Mouse (Mus musculus) ES-Bruce4 (cell line): ENCODE results near the gene C130032M10Rik. TPM values are rescaled to one million over a fixed set of nuclear protein-coding genes. Genes with fewer than 3 reads are reported as not detected.
"Not testable (repeated sequence)": the region's sequence is repeated elsewhere in the genome, so short reads cannot be mapped to it uniquely, and the experiment has no call there.

Experiments used
- H3K27ac ChIP-seq: 2 replicates; pipeline ENCODE4 v1.5.1; 2012; ENCODE audit warnings: low read length, inconsistent platforms; ENCODE audit not compliant: insufficient read depth
- H3K27me3 ChIP-seq: 2 replicates; pipeline ENCODE4 v1.6.1; 2012; ENCODE audit warnings: mild to moderate bottlenecking, low read length, inconsistent platforms; ENCODE audit not compliant: control insufficient read depth, poor library complexity, insufficient read depth, severe bottlenecking
- H3K36me3 ChIP-seq: 2 replicates; pipeline ENCODE4 v1.6.1; 2012; ENCODE audit warnings: inconsistent platforms, mild to moderate bottlenecking, low read length, moderate library complexity; ENCODE audit not compliant: control insufficient read depth, poor library complexity, insufficient read depth, severe bottlenecking
- H3K4me1 ChIP-seq: one replicate; pipeline ENCODE4 v1.8.1; 2011; ENCODE audit warnings: low read length; ENCODE audit not compliant: control insufficient read depth, insufficient read depth
- H3K4me3 ChIP-seq: 2 replicates; pipeline ENCODE4 v1.5.1; 2011; ENCODE audit warnings: low read depth, mild to moderate bottlenecking, low read length
- H3K9ac ChIP-seq: 2 replicates; pipeline ENCODE4 v1.6.1; 2012; ENCODE audit warnings: low read depth, mild to moderate bottlenecking, inconsistent platforms; ENCODE audit not compliant: poor library complexity, severe bottlenecking
- H3K9me3 ChIP-seq: replicated peaks from 2 replicates; pipeline ENCODE4 v1.6.1; 2012; ENCODE audit warnings: mild to moderate bottlenecking, low read length, inconsistent platforms; ENCODE audit not compliant: control insufficient read depth, poor library complexity, insufficient read depth, severe bottlenecking
- CTCF ChIP-seq: IDR thresholded peaks from one replicate; pipeline ENCODE4 v1.8.1; 2011; ENCODE audit warnings: low read depth, low read length
- EP300 ChIP-seq: IDR thresholded peaks from 2 replicates; pipeline ENCODE4 v1.6.1; 2011; ENCODE audit warnings: low read depth, low read length; ENCODE audit not compliant: insufficient read depth
- POLR2A ChIP-seq: IDR thresholded peaks from one replicate; pipeline ENCODE4 v1.8.1; 2011; ENCODE audit warnings: low read length; ENCODE audit not compliant: insufficient read depth
- polyA plus RNA-seq: library from polyadenylated mRNA; stranded (reverse); fragments of >200 nt; gene quantifications from 2 replicates; pipeline ENCODE4 v1.2.4, GENCODE M21; 2011; ENCODE audit warnings: low read depth; ENCODE audit not compliant: missing spikeins, insufficient read depth, insufficient read length

Gene C130032M10Rik
- polyA plus RNA-seq, 1 experiment = not detected

DNA sequence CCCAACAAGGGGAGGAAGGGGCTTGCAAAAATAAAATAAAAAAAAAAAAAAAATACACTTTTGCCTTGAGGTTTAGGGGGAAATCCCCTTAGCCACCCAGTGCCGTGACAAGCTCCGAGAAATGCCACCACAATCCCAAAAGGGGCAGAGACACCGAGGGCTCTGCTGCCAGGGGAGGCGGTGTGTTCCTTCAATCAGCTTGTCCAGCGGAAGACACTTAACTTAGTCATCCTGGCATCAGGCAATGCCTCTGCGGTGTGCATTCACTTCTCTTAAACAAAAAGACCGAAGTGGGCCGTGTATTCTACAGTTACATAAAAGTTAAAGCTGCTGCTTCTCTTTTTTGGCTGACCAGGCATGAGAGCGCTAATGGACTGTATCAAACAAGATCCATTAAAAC, 8.1 kb upstream of the C130032M10Rik start:
- Histone ChIP-seq H3K36me3 (peaks cover 44% of the 10 kb centered on the region), H3K4me3 (no peak overlapping the region), H3K4me1 (no peaks in the 10 kb centered on the region), H3K27ac (peak overlapping the region; percentile 22; the same call in 1 of the 2 replicates), H3K27me3 (no peaks in the 10 kb centered on the region), H3K9ac (no peak overlapping the region), H3K9me3 (no peaks in the 10 kb centered on the region)
- TF ChIP-seq CTCF (no peak), POLR2A (no peak), EP300 (no peak)

DNA sequence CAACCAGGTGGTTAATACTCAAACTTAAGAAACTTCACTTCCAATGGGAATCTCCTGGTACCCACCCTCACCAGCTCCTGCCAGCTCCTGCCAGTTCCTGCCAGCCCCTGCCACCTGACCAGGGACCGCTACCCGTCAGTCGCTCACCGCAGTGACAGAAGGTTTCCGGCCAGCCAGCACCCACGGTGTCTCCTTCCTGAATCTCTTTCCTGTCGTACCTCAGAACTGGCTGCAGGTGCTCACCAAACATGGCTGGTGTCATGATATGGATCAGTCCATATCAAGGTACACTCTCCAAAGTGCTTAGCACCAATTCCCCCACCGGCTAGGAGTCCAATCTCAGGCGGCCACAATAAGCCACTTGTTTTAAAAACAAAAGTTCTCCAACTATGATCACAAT, 5.7 kb upstream of the C130032M10Rik start:
- peaks cover 66% of the 10 kb centered on the region for H3K36me3 ChIP-seq
- no peak overlapping the region for H3K27ac ChIP-seq
- H3K9me3 ChIP-seq = no peaks in the 10 kb centered on the region

DNA sequence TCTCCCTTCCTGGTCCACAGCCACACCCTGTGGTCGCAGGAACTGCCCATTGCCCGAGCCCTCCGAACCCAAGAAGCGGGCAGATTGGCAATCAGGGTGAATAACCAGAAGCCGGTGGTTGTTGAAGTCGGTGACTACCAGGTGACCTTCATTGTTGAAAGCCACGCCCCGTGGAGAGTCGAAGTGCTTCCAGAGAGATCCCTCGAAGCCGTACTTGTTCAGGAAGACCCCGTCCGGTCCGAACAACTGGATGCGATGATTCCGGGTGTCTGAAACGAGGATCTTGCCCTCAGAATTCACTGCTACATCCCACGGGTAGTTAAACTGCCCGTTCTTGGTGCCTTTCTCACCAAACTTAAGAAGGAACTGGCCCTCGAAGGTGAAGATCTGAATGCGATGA, 2.7 kb upstream of the C130032M10Rik start:
- H3K36me3 ChIP-seq = peaks cover 62% of the 10 kb centered on the region
- no peak for TF ChIP-seq CTCF
- TF ChIP-seq POLR2A = no peak
- no peak for TF ChIP-seq EP300
- H3K4me3 ChIP-seq = no peak overlapping the region
- no peaks in the 10 kb centered on the region for H3K27me3 ChIP-seq
- peak overlapping the region; percentile 17; the same call in 1 of the 2 replicates for H3K27ac ChIP-seq
- no peaks in the 10 kb centered on the region for H3K9me3 ChIP-seq
- H3K4me1 ChIP-seq = peaks cover 8% of the 10 kb centered on the region
- no peak overlapping the region for H3K9ac ChIP-seq

More for the DNA sequence above, 5.7 kb upstream of the C130032M10Rik start:
- H3K9ac ChIP-seq = no peak overlapping the region
- TF ChIP-seq POLR2A (no peak), EP300 (no peak), CTCF (no peak)
- H3K4me3 ChIP-seq = no peak overlapping the region
- no peaks in the 10 kb centered on the region for H3K27me3 ChIP-seq
- peaks cover 6% of the 10 kb centered on the region for H3K4me1 ChIP-seq

DNA sequence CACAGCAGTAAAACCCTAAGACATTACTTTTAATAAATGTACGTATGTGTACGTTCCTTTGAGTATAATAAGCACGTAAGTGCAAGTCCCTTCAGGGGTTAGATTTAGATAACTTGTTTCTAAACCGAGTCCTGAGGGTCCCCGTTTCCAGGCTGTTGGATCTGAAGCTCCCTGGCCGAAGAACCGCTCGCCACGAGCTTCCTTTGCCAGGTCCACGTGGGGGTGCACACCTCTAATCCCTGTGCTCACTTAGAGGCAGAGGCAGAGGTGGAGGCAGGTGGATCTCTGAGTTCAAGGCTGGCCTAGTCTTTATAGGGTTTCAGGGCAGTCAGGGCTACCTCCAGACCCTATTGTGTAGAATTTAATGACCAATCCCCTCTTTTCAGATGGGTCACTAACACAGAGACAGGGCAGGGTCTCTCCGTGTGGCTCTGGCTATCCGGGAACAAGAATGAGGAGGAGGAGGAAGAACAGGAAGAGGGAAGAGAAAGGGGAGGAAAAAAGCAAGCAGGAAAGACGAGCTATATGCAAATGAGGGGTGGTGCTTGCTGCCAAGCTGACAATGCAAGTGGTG, 2.5 kb downstream of the C130032M10Rik start:
- H3K4me3 ChIP-seq = no peak overlapping the region
- no peaks in the 10 kb centered on the region for H3K9me3 ChIP-seq
- H3K36me3 ChIP-seq = peaks cover 27% of the 10 kb centered on the region
- H3K4me1 ChIP-seq = peaks cover 6% of the 10 kb centered on the region
- peak overlapping the region; percentile 91 for H3K27ac ChIP-seq
- no peak overlapping the region for H3K9ac ChIP-seq
- no peak for TF ChIP-seq EP300
- no peak for TF ChIP-seq POLR2A
- TF ChIP-seq CTCF = no peak
- H3K27me3 ChIP-seq = no peaks in the 10 kb centered on the region

DNA sequence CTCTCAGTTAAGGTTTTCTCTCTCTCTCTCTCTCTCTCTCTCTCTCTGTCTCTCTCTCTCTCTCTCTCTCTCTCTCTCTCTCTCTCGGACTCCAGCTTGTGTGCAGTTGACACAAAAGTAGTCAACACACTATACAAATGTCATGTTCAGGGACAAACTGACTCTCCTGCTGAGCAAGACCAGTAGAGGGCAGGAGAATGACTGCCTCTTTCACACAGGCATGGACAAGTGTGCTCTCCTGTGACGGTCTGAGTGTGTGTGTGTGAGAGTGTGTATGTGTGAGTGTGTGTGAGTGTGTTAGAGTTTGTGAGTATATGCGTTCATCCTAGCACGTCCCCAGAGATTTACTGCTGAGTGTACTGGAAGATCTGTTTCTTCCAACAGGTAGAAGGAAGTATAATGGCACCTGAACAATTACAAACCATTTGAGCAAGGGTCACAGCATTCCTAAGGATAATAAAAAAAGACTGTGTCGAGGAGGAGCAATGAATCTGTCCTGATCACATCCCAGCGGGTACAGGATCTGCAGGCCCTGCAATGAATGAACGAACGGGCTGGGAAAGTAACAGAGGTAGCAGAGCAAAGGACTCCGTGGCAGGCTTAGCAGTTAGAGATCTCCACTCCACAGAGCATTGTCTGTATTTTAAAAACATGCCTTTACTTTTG, 3.4 kb downstream of the C130032M10Rik start:
- peaks cover 25% of the 10 kb centered on the region for H3K36me3 ChIP-seq

DNA sequence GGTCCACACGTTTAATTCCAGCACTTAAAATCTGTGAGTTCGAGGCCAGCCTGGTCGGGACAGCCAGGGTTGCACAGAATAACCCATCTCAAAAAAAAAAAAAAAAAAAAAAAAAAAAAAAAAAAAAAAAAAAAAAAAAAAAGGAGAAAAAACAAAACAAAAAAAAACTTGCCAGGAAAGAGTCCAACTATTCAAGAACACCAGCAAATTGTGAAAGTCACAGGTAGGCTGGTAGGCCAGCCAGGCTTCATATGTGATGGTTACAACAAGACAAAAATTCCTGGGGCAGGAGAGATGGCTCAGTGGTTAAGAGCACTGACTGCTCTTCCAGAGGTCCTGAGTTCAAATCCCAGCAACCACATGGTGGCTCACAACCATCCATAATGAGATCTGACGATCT, 5.0 kb downstream of the C130032M10Rik start:
- H3K4me3 ChIP-seq, H3K9ac ChIP-seq, H3K27me3 ChIP-seq, H3K9me3 ChIP-seq, H3K27ac ChIP-seq, H3K4me1 ChIP-seq: not testable (repeated sequence)
- H3K36me3 ChIP-seq = peaks cover 19% of the 10 kb centered on the region

More for the DNA sequence above, 3.4 kb downstream of the C130032M10Rik start:
- Histone ChIP-seq H3K27me3 (no peaks in the 10 kb centered on the region), H3K9ac (0 out of 2 replicates have a peak overlapping the region, but pooled peaks have one; percentile 4), H3K4me1 (peaks cover 4% of the 10 kb centered on the region), H3K27ac (peak overlapping the region; percentile 19; the same call in 1 of the 2 replicates), H3K9me3 (no peaks in the 10 kb centered on the region), H3K4me3 (no peak overlapping the region)
- peak; percentile 48 for TF ChIP-seq CTCF
- TF ChIP-seq EP300 = no peak
